Mouse (Mus musculus) olfactory bulb, adult 2 months (tissue): ENCODE results near the gene Cfap57. TPM values are rescaled to one million over a fixed set of nuclear protein-coding genes. Genes with fewer than 3 reads are reported as not detected.

ENCODE experiments used
- H3K27ac ChIP-seq: fragments of 200-500 bp; 2 replicates; pipeline ENCODE4 v1.5.1; 2012; ENCODE audit warnings: low read depth, low read length; ENCODE audit not compliant: insufficient read depth
- H3K4me1 ChIP-seq: fragments of 200-500 bp; 2 replicates; pipeline ENCODE4 v1.6.1; 2012; ENCODE audit warnings: low read length; ENCODE audit not compliant: control insufficient read depth, insufficient read depth
- H3K4me3 ChIP-seq: fragments of 200-500 bp; 2 replicates; pipeline ENCODE4 v1.5.1; 2012; ENCODE audit warnings: mild to moderate bottlenecking, low read depth, low read length, moderate library complexity; ENCODE audit not compliant: insufficient read depth
- CTCF ChIP-seq: fragments of 200-500 bp; IDR thresholded peaks from 2 replicates; pipeline ENCODE4 v1.5.1; 2012; ENCODE audit warnings: low read depth, mild to moderate bottlenecking, low read length, moderate library complexity; ENCODE audit not compliant: insufficient read depth
- POLR2A ChIP-seq: fragments of 200-500 bp; IDR thresholded peaks from 2 replicates; pipeline ENCODE4 v1.6.1; 2012; ENCODE audit warnings: mild to moderate bottlenecking, low read depth, low read length, moderate library complexity; ENCODE audit not compliant: insufficient read depth
- WGBS: fragments of 180-500 bp; shearing (Covaris S2); methylation state at CpG from one replicate; pipeline ENCODE4 v1.1.7; 2018; 5-methylcytosine and 5-hydroxymethylcytosine counted together
- polyA plus RNA-seq: library from polyadenylated mRNA; stranded (reverse); fragments of >200 nt; gene quantifications from 2 replicates; pipeline ENCODE4 v1.2.4, GENCODE M21; 2012; ENCODE audit warnings: low replicate concordance; ENCODE audit not compliant: missing spikeins, insufficient read depth, insufficient read length

Cfap57 gene
- polyA plus RNA-seq, 1 experiment, result not detected

DNA sequence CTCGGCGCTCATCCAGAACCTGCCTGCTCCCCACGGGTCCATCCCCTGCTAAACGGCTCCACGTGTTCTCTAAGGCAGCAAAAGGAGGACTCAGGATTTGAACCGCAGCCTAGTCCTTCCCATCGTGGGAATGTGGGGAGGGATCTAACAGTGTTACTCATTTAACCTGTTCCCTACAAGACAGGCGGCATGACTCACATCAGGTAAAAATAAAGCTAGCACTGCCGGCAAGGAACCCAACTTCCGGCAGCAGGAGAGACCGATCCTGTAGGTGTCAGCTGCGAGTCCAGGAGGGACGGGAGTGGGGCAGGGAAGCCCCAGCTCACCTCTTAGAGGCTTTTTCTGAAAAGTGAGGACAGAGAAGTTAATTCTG lies 77.4 kb downstream of the Cfap57 start:
- Histone ChIP-seq H3K4me3 (no peak overlapping the region), H3K27ac (no peak overlapping the region), H3K4me1 (peaks cover 12% of the 10 kb centered on the region)
- TF ChIP-seq CTCF (no peak), POLR2A (no peak)
- WGBS, result 15% methylated on average over 13 of the region's 13 CpGs

DNA sequence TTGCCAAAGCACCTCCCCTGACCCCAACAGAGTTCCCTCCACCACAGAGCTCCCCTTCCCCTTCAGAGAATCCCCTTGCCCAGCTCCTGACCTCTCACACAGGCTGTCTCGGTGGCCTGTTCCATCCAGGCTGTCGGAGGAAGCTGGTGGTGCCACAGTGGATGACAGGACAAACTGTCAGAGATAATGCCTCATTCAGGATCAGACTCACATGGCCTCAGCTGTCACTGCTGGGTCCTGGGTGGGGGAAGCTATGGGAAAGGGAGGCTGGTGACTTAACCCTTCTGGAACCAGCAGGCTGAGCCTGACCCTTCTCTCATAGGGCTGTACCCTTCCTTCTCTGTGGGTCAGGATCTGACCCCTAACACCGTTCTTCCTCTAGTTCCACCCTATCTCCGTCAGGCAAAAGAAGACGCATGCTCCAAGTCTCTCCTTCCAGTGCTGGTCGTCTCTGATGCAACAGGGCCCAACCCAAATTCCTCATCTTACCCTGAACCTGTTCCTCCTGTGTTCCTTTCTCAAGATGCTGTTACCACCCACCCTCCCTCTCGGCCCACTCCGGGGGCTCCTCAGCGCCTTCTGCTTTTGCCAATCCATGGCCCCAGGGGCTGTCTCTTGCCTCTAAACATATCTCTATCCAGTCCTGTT lies 77.9 kb downstream of the Cfap57 start:
- no peak overlapping the region for H3K27ac ChIP-seq
- H3K4me3 ChIP-seq, result no peak overlapping the region; the same call in 1 of the 2 replicates
- 75% methylated on average over 9 of the region's 9 CpGs for WGBS
- H3K4me1 ChIP-seq, result peaks cover 12% of the 10 kb centered on the region
- TF ChIP-seq CTCF (no peak), POLR2A (no peak)

DNA sequence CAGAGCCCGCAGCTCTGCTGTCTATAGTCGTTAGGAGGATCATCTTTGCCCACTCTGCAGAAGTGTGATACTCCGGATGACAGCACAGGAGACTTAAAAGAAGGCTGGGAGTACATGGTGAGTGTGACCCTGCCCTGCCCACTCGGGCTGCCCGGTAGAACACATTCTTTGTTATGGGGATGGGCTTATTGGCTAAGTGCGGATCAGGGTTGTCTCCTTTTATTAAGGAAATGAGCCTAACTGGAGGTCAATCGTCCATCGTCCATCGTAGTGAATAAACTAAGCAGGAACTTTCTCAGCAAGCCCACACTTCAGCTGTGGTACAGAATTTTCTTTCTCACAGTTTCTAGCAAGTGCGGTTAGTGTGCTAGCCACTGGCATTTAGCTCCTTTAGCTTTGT lies 80.7 kb downstream of the Cfap57 start:
- peaks cover 12% of the 10 kb centered on the region for H3K4me1 ChIP-seq
- H3K27ac ChIP-seq, result no peak overlapping the region
- TF ChIP-seq POLR2A (no peak), CTCF (no peak)
- no peak overlapping the region for H3K4me3 ChIP-seq
- WGBS, result 26% methylated on average over 10 of the region's 10 CpGs

DNA sequence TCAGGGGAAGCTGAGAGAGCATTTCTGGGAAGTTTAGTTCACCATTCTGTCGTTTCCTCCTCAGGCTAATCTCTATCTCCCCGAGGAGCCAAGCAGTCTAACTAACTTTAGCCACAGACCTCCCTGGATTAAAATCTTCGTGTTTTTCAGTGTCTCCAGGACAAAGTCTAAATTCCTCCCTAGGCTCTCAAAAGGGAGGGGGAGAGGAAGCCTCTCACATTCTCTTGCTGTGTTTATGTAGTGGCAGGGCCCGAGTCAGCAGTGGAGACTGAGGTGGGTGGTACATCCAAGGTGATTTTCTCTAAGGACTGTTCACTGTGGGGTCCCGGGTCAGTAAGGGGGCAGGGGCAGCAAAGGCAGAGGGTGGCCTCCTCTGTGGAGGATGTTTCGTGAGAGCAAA lies 82.8 kb downstream of the Cfap57 start:
- Histone ChIP-seq H3K27ac (no peak overlapping the region), H3K4me1 (0 out of 2 replicates have a peak, but pooled peaks cover under 1% of the 10 kb centered on the region), H3K4me3 (no peak overlapping the region)
- TF ChIP-seq POLR2A (no peak), CTCF (no peak)
- WGBS, result 52% methylated on average over 6 of the region's 6 CpGs

DNA sequence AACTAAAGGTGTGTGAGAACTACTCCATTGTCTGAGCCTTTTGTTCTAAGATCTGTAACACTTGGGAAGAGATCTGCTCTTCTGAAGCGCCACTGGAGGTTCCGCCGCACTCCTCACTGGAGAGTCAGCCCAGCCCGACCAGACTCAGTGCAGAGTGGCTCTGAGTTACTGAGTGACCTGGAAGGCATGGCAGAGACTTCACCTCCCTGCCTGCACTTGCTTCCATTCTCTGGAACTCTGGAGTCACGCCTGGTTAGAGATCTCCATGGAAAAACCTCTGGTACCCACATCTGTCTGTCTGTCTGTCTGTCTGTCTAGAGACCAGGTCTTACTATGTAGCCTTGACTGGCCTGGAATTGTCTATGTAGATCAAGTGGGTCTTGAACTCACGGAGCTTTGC lies 85.0 kb downstream of the Cfap57 start:
- no peaks in the 10 kb centered on the region for H3K4me1 ChIP-seq
- WGBS, result 89% methylated on average over 6 of the region's 6 CpGs
- TF ChIP-seq CTCF (no peak), POLR2A (no peak)
- H3K4me3 ChIP-seq, result no peak overlapping the region
- H3K27ac ChIP-seq, result no peak overlapping the region

DNA sequence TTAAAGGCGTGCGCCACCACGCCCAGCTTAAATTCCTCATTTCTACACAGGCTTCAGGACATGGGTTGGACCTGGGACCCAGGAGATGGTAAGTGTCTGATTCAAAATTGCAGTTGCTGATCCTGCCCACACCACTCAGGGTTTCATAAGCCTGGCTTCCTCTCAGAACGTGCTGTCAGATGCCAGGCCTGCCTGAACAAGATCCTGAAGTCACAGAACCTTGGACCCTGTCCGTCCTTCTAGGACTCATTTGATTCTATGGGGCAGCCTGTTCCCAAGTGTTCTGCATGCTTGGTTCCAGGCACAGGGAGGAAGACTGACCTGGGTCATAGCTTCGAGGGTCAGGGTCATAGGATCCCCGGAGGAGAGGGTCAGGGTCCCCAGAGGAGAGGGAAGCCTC lies 87.0 kb downstream of the Cfap57 start:
- H3K4me3 ChIP-seq, result no peak overlapping the region
- TF ChIP-seq CTCF, result no peak
- TF ChIP-seq POLR2A, result no peak
- 87% methylated on average over 7 of the region's 7 CpGs for WGBS

DNA sequence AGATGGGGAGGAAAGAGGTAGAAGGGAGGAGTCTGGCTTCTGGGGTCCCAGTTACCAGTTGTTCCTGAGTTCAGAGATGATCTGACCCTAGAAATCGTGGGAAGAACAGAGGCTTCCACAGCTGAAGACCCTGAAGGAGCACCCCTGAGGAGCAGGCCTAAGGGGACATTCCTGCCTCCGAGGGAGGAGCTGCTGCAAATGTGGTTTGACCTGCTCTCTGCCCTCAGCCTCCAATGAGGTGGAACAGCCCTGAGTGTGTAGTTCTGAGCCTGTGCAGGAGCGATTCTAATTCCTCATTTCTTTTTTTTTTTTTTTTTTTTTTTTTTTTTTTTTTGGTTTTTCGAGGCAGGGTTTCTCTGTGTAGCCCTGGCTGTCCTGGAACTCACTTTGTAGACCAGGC lies 87.4 kb downstream of the Cfap57 start:
- no peaks in the 10 kb centered on the region for H3K4me1 ChIP-seq
- H3K4me3 ChIP-seq, result no peak overlapping the region
- H3K27ac ChIP-seq, result no peak overlapping the region
- 74% methylated on average over 3 of the region's 4 CpGs for whole genome bisulfite sequencing
- TF ChIP-seq CTCF, result no peak
- no peak for TF ChIP-seq POLR2A

More for the DNA sequence above, 87.0 kb downstream of the Cfap57 start:
- H3K27ac ChIP-seq, result no peak overlapping the region
- H3K4me1 ChIP-seq, result no peaks in the 10 kb centered on the region

DNA sequence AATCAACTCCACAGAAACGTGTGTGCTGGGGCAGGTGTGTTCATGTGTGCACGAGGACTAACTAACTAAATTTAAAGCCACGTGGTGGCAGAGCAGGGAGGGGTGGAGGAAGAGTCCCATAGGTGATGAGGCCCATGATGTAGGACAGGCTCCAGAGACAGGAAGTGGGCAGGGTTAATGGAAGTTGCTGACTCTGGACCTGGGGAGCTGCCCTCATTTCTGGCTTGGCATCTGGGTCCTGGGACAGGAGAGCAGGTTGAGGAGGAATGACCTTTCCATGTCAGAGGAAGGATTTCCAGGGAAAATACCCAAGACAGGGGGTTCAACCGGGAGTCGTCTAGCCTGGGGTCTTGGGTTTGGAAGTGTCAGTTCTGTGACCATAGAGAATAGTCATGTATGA lies 87.9 kb downstream of the Cfap57 start:
- TF ChIP-seq CTCF, result no peak
- no peak for TF ChIP-seq POLR2A
- Histone ChIP-seq H3K27ac (no peak overlapping the region), H3K4me1 (no peaks in the 10 kb centered on the region), H3K4me3 (no peak overlapping the region)
- WGBS, result 84% methylated on average over 5 of the region's 5 CpGs

DNA sequence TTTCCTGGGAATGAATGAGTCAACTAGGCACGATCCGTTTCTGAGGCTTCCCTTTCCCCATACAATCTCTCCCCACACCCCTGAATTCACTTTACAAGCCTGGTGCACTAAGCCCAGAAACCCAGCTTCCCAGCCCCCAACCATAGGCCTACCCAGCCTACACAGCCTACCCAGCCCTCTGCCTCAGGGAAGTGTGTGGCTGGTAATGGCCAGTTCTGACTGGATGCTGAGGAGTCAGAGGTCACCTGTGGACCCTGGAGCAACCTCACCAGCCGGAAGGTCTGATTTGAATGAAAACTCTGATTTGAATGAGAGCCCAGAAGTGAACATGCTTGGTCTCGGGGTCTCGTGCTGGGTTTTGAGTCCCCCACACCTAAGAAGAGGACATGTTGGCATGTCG lies 92.9 kb downstream of the Cfap57 start:
- Histone ChIP-seq H3K27ac (no peak overlapping the region), H3K4me1 (0 out of 2 replicates have a peak, but pooled peaks cover 3% of the 10 kb centered on the region), H3K4me3 (no peak overlapping the region)
- TF ChIP-seq POLR2A (no peak), CTCF (no peak)
- WGBS, result 86% methylated on average over 6 of the region's 6 CpGs

DNA sequence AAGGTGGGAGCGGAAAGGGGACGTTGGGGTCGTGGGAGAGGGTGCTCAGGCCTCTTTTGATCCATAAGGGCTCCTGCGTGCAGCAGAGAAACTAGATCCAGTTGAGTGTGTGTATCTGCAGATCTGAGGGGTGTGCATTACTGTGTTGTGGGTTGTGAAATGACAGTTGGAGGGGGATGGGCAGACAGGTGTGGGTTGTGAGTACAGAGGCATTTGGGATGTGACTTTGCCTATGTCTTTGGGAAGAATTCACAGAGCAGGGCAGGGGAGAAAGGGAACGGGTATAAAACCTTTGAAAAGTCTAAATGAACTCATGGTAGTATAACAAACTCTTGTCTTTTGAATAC lies 93.3 kb downstream of the Cfap57 start:
- WGBS, result 39% methylated on average over 5 of the region's 5 CpGs
- no peak overlapping the region for H3K4me3 ChIP-seq
- H3K27ac ChIP-seq, result no peak overlapping the region
- 0 out of 2 replicates have a peak, but pooled peaks cover 3% of the 10 kb centered on the region for H3K4me1 ChIP-seq
- TF ChIP-seq CTCF (no peak), POLR2A (no peak)
